Mouse (Mus musculus) 3134 (cell line): ENCODE results near the gene Pde4d.

ENCODE experiments used
- DNase-seq: peaks from one replicate; pipeline ENCODE4 v3.0.0-alpha.2; 2011; ENCODE audit warnings: low spot score; ENCODE audit not compliant: insufficient read length; ENCODE audit errors: extremely low read depth

Pde4d gene

DNA sequence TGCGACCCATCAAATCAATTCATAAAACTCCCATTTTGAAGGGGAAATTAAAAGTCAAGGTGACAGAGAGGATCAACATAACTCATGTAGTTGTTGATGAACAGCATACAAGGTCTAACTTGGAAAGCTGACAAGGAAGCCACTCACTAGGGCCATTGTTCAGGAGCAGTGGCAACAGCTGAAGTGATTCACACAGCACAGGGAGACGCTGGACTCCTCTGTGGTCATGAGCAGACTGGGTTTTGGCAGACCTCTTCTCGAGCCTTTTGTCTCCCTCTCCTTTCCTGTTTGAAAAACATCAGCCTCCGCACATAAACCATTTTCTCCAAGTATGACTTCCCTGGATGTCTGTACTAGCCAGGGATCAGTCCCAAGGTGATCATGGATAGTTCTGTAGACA is 1094.9 kb downstream of the Pde4d start:
- no peak for DNase-seq

DNA sequence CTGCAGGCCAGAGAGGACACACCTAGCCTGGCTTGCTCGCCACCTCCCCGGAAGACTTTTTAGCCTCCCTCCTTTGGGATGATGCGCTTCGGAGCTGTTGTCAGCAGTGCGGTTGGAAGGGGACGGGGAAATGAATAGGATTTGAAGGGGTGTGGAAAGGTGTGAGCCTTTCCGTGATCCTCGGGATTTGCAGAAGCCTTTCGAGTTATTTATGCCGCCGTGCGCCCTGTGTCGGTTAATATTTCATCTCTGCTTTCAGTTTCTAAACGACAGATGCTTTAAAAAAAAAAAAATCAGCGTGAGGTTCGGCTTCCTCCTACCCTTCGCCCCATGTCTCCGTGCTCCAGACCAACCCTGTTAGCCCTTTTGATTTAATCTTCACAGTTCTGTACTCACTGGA is 1096.6 kb downstream of the Pde4d start:
- no peak for DNase-seq

DNA sequence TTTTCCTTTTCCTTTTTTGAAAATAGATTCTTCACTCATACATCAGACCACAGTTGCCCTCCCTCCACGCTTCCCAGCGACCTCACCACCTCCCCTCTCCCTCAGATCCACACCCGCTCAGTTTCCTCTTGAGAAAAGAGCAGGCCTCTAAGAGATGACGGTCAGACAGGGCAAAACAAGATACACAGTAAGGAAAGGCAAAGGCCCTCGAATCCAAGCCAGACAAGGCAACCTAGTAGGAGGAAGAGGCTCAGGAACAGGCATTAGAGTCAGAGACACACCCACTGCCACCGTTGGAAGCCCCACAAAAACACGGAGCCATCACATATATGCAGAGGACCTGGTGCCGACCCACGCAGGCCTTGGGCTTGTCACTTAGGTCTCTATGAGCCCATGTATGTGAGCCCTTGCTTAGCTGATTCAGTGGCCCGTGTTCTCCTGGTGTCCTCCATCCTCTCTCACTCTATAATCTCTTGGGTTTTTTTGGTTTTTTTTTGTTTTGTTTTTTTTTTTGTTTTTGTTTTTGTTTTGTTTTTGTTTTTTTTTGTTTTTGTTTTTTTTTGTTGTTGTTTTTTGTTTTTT is 1097.3 kb downstream of the Pde4d start:
- no peak for DNase-seq

DNA sequence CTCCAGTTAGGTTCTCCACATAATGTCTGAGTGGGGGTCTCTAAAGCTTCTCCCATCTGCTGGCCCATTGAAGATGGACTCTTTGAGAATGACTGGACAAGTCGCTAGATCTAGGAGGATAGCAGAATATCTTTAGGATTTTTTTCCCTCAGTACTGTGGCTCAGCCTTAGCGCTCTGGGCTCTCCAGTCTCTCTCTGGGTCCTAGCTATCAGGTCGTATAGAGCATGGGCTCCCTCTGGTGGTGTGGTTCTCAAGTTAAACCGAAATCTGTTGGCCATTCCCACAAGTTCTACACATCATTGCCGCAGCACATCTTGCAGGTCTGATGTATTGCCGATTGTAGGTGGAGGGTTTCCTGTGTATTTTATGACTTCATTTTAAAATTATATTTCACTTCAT is 1098.0 kb downstream of the Pde4d start:
- no peak for DNase-seq

DNA sequence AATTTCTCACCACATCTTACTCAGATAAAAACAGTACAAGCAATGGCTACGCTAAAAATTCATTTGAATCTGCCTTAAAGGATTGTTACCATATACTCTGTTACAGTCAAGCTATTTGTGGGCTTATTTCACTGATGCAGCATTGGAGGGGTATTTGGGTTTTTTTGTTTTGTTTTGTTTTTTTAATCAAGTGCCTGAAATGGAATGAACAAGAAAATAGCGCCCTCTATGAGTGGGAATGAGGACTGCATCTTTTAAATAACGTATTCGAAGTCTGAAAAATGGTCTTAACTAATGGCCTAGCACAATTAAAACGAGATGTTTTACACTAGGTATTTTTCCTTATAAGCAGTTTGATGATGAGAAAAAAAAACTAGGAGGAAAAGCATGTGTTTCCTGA is 1098.5 kb downstream of the Pde4d start:
- no peak for DNase-seq

DNA sequence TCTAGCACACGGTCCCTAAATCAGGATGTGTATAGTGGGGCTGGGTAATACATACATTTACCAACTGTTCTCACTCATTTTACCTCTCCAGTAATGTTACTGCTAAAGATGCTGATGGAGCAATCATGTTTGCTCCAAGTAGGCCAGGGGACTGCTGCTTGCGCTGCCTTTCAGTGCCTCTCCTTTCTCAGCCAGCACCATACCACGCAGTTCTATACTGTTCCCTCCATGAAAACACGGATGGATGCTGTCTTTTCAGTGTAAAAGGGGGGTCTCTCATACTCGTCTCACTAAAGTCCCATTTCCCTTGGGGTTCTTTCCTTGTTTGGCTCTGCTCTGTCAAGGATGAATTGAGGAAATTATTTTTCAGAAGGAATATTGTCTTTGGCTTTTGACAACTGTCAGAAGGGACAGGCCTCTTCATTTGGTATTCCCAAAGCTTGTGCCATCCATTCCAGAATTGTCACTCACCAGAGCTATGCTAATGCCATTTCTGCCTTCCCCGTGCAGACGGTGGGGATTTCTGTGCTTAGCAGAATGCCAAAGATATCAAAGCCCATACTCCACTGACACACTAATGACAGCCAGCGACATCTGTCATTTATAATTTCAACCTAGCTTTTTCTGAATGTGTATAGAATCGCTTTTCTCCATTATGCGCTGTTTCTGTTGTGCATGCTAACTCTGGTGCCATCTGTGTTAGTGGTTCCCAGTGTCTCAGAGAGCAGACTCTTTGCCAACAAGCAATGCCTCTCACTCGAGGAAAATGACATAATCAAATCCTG is 1099.2 kb downstream of the Pde4d start:
- DNase-seq: no peak

DNA sequence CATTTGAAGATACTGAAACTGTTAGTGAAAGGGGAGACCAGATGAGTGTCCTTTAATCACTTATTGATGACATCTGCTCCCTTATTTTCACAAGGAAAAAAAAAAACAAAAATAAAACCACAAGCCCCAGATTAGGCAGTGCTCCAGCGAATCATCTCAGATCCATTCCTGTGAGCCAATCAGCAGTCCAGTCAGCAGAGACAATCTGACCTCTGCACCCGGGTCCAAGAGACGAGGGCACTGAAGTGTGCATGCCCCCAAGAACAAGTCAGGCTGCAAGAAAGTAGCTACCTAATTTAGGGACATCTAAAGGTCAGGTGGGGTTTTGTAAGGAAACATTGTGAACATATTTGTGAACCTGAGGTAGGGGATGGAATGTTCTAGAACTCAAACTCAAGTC is 1102.1 kb downstream of the Pde4d start:
- no peak for DNase-seq

DNA sequence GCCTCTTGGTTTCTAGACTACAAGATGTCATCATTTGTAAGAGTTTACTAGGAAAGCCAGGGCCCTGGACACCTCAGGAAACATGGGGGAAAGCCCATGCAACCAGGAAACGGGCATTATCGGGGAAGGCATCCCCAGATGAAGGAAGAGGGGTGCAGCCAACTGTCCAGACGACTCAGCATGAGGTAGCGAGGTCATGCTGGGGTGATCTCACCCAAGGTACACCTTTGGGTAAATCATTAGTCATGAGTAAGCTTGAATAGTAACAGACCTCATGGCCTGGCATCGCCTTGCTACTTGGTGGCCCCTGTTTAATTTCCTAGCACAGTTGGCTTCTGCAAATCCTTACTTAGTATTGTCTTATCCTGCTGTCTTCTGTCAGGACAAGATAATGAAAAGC is 1105.8 kb downstream of the Pde4d start:
- no peak for DNase-seq

DNA sequence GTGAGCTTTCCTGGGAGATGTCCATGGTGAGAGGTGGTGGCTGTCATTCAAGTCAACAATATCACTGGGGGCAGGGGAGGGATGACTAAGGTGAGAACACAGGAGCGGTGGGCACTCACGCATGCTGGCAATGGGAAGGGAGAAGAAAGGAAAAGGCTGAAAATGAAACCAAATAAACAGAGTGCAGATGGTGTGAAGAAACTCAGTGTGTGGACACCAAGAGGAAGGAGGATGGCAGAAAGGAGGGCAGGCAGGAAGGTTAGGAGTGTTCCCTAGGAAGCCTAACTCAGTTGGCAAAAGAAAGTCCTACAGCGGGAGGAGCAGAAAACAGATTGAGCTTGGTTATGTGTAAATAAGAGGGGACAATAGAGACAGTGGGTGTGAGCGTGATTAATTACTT is 1107.1 kb downstream of the Pde4d start:
- no peak for DNase-seq

DNA sequence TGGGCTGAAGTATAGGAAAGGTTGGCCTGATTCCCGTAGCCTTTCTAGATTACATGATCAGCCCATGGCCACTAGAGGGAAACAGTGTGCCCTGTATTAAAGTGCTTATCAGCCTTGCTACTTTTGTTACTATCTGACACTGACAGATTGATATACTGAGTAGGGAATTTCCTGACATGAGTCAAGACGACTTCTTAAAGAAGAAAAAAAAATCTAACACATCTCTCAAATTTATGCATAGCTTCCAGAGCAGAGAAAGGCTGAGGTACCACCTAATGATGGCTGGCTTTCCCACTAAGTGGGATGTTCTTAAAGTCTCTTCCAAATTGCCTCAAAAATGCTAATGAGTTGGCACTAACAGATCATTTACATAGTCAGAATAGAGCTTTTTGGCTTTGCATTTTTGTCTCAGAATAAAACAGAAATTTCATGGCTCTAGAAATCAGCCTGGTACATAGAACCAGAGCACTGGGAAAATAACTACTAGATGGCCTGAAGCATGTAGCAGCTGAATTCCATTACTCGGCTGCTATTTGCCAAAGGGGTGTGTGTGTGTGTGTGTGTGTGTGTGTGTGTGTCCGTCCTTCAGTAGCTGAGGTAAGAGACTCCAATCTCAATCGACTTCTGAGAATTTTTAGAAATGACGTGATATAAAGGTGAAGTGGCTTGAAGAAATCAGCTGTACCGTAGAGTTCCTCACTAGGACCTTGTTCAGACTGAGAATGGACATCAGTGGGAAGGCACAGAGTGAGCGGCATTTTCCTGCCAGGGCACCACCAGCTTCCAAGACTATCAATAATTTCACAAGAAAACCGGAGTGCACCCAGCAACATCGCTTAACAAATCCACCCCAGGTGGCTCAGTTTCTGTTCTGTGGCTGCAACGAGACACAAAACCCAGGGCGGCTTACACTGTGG is 1108.9 kb downstream of the Pde4d start:
- no peak for DNase-seq

DNA sequence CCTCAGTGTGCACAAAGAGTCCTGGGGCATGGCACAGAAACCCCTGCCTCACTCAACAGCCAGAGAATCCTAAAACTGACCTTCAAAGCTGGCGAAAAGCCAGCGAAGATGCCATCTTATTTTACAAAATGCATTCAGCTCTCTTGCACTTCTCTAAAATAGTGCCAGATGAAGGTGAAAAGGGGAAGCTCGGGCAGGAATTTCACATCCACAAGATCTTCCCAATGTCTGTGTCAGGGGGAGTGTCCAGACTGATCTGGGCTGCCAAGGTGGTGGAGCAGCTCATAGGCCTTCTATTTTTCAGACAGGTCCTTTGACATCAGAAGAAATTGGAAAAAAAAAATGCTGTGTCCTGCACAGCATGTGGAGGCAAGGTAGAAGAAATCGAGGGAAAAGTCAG is 1110.5 kb downstream of the Pde4d start:
- no peak for DNase-seq

DNA sequence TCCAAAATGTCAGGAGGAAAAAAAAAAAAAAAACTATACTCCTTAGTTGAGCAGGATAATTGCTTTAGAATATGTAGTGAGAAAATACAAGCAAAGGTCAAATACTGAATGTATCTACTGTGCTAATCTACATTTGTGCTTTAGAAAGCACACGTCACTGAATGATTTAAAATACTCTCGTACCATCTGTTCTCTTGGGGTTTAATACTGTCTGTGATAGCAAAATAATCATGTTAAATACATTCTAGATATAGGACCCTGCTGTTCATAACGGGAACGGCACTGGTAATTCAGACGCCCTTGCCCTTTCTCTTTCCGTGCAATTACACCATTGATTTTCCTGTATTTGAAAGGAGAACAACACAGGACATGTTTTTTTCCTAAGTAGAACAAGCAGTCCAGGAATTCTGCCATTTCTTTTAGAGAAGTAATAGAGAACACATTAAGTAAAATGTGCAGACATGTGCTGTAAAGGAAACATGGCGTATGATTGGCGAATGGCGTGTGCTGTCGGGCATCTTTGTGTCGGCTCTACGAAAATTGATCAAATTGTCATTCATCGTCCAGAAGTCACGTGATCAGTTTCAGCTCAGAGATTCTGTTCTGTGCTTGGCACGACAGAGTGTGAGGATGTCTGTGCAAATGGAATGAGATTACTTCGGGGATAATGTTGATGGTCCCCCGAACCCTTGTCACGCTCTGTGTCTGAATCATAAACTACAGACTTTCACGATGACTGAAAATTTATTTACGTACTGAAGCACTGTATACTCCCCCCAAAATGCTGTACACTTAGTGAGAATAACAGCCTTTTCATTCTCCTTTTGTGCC is 1119.1 kb downstream of the Pde4d start:
- DNase-seq: no peak

DNA sequence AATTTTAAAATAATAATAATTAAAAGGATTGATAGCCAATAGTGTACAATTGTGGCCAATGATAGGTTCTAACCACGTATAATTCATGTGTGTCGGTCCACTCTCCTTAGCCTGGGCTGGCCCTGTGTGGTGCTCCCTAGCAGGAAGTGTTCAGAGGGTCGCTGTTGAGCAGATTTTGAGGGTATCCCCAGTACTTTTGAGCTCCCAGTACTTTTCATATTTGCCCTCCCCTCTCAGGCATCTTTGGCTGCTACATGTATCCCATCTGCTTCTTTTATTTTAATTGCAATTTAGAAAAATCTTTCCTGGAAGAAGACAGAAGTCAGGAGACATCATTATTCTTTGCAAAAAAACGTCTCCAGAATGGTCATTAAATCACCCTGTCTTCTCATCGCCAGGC is 1119.7 kb downstream of the Pde4d start:
- no peak for DNase-seq

DNA sequence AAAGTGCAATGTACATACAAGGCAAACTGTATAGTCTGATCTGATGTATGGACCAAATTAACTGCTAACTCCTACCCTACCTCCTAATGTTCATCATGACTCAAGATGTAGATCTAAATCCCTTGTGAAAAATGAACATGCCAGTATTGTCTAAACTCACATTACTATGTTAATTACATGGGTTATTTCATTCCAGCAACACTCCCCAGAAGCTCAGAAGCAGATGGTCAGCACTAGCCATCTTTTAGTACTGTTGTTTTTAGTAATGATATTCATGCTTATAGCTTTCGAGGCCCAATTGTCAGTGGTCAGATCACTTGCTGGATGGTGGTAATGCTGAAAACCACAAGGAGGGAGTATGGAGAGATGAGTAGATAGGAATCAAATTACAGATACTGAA is 1127.0 kb downstream of the Pde4d start:
- DNase-seq: no peak

DNA sequence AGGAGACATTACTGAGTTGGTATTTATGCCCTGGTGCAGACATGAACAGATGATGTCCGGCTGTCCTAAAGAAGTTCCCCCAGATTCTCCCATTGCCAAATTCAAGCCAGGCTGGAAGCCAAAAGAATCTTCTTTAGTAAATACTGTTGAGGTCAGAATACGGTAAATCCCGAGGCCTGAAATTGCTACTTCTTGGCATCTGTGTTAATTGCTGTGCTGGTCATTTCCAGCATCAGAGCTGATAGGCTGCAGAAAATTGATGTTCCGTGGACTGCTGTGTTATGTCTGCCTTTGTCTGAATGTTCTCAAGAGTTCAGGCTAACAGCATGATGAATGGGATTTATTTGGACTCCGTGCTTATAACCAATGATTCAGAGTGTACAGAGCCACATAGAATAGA is 1127.7 kb downstream of the Pde4d start:
- DNase-seq: no peak

DNA sequence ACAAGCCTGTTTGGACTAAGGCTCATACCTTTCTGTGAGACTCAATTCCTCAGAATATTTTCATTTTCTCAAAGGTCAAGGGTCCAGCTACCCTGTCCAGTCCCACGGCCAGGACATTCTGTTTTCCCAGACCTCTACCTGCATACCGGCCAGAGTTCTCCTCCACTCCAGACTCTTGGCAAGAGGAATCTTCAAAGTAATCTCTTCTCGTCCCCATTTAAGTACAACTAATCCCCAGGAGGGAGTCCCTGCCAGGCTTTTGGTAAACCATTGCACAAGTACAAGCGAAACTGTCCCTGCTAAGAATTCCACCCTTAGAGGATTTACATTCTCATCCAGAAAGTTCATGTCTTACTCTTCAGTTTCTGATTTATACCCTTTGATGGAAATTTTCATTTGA is 1128.2 kb downstream of the Pde4d start:
- DNase-seq: no peak

DNA sequence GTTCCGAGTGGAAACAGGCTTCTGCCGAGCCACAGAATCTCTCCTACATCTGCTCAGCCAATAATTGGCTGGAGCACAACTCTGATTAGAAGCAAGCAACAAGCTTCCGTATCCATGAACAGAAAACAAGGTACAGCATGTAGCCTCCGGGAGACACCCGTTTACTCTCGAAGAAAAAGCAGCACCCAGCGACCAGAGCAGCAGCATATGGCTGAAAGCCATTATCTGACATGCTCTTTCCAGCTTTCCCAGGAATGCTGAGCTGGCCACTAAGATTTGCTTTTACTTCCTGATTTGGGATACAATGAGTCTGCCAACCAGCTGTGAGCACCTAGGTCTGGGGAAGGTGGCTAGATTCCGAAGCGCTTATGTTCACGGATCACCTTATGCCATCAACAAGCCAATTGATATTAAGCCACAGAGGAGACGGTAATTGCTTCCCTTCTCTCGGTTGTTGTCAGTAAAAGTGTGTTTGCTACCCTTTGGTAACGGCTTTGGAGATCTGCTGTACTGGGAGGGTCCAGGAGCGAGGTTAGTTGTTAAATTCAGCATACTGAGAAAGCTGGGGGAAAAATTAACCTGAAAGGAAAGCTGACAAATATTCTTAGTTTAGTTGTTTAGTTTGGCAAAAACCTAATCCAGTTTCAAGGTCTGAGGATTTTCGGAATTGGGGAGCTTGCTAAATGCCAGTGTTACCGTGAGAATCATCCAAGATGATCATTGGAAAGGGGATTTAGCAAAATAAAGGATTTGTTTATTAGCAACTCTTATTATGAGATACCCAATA is 1131.7 kb downstream of the Pde4d start:
- no peak for DNase-seq

DNA sequence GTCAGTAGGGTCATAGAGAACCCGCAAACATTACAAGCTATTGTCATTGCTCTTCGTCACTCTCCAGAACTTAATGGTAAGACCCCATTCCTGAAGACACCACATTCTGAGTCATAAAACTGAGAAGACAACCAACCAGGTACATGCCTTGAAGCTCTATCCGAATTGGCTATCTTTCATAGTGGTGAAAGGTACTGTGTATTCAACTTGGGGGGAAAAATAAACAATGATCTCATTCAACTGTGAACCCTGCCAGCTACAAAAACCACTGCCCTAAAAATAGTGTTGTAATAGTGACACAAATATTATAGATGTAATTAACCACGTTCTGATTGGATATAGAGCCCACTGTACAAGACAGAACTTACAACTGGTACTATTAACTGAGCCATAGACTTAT is 1140.3 kb downstream of the Pde4d start:
- no peak for DNase-seq

DNA sequence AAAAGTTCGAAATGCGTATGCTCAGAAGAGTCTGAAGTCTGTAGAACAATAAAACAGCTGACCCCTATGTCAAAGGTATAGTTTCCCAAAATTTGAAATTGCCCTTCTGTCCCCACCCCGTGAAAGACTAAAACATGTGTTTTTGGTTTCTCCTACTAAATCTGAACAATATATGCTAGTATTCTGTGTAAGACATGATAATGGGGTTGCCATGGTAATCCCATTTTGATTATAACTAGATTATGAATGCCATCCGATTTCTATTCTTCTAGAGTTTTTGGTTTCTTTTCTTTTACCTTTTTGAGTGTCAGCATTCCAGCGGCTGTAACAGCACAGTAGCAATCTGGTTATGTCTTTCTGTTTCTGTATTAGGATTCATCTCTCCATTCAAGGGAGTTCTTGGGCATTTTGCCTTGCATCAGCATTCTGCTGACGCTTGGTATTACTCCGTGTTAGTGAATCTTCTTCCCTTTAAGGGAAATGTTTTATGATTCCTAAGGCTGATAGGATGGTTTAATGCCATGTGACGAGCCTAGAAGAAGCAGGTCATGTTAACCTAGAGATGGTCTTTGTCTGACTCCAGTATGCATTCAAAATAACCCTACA is 1142.5 kb downstream of the Pde4d start:
- no peak for DNase-seq

DNA sequence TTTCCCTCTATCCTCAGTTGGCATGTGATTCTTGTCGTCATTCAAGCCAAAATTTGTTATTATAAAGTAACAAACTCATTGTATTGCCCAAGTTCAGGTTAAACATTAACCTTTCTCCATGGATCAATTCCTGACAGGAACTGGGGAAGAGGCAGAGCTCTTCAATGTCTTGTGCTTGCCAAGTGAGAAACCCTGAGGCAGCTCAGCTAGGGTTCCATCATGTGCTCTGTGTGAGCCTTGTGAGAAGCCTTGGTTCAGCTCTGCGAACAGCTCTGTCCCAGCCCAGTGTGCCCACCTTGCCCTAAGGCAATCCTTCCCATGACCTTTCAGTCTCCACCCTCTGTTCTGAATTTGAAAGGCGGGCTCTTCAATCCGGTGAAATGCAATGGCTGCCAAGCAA is 1150.0 kb downstream of the Pde4d start:
- no peak for DNase-seq
